Mouse (Mus musculus): ENCODE data around the gene Prrg2.

Prrg2 gene

GRCm38 (mm10) chr7:45008411-45008810, 54.1 kb downstream of the Prrg2 start:
- no peak for DNase-seq (ENCODE audit: low spot score)

- DNase-seq (ENCODE audit: low spot score) = no peak
Measured at GRCm38 (mm10) chr7:45007846-45008245, 54.6 kb downstream of the Prrg2 start.

GRCm38 (mm10) chr7:45007141-45007540, 55.3 kb downstream of the Prrg2 start:
- no peak for DNase-seq (ENCODE audit: low spot score)

GRCm38 (mm10) chr7:45006503-45006902, 56.0 kb downstream of the Prrg2 start:
- DNase-seq (ENCODE audit: low spot score) = no peak

- no peak for DNase-seq (ENCODE audit: low spot score)
Measured at GRCm38 (mm10) chr7:45005321-45005992, 57.0 kb downstream of the Prrg2 start.

GRCm38 (mm10) chr7:45004546-45004945, 57.9 kb downstream of the Prrg2 start:
- DNase-seq (ENCODE audit: low spot score) = no peak
